Mouse (Mus musculus): ENCODE results near the gene Ak7.

Gene Ak7

GRCm38 (mm10) chr12:105786113-105786512 lies 80.3 kb downstream of the Ak7 start:
- DNase-seq (ENCODE audit: low spot score in 2 of 2), result no peak

DNA sequence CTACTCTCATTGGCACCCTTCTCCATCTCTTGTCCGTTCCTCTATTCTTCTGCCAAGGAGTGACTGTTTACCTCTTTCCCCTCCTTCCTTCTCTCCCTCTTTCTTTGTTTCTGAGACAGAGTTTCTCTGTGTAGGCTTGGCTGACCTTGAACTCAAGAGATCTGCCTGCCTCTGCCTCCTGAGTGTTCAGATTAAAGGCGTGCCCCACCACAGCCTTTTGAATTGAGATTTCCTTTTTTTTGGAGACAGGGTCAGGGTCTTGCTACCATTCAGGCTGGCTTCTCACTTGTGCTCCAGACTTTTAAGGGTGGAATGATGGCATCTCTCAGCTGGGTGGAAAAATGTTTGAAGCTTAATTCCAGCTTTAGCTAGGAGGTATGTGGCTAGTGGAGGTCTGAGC lies 81.8 kb downstream of the Ak7 start:
- DNase-seq (ENCODE audit: low spot score in 2 of 2), result no peak

DNA sequence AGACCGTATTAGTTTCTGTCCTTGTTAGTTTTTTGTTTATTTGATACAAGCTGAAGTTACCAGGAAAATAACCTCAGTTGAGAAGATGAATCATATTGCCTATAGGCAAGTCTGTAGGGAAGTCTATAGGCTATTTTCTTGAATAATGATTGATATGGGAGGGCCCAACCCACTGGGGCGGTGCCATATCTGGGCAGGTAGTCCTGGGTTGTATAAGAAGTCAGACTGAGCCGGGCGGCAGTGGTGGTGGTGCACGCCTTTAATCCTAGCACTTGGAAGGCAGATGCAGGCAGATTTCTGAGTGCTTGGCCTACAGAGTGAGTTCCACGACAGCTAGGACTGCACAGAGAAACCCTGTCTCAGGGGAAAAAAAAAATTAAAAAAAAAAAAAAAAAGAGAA lies 84.1 kb downstream of the Ak7 start:
- DNase-seq (ENCODE audit: low spot score in 2 of 2), result no peak

DNA sequence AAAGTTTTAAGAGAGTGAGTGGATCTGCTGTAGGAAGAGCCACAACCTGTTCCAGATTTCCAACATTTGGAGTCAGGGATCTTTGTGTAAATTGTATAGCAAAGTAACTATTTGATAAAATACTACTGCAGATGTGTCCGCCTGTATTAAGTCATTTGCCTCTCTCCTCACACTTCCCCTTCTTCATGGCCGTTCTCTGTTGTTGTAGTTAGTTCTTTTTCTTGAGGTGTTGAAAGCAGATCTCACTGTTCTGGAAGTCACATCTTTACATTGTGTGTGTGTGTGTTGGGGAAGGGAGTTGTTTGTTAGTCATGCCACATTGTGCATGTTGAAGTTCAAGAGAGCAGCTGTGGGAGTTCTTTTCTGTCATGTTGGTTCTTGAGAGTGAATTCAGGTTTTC lies 89.1 kb downstream of the Ak7 start:
- no peak for DNase-seq (ENCODE audit: low spot score in 2 of 2)

DNA sequence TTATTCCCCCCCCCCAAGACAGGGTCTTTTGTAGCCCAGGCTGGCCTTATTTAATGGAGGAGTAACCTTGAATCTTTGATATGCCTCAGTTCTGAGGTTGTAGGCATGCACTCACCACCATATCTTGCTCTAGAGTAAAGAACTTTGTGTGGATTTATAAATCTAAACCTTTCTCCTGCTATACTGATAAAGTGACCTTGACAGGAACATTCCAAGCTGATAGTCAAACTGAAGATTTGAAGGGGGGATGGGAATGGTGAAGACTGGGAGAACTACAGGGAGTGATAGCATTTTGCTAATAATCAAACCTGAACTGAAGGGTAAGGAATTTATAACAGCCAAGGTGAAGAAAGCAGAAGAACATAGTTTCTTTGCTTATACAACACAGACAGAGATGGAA lies 92.2 kb downstream of the Ak7 start:
- no peak for DNase-seq (ENCODE audit: low spot score in 2 of 2)

GRCm38 (mm10) chr12:105805790-105806189 lies 100.0 kb downstream of the Ak7 start:
- no peak for DNase-seq (ENCODE audit: low spot score in 2 of 2)

GRCm38 (mm10) chr12:105806205-105806604 lies 100.4 kb downstream of the Ak7 start:
- no peak for DNase-seq (ENCODE audit: low spot score in 2 of 2)

- no peak for DNase-seq (ENCODE audit: low spot score in 2 of 2)
Measured at GRCm38 (mm10) chr12:105807416-105807815, 101.6 kb downstream of the Ak7 start.

GRCm38 (mm10) chr12:105808945-105809344 lies 103.2 kb downstream of the Ak7 start:
- DNase-seq (ENCODE audit: low spot score in 2 of 2), result no peak

DNA sequence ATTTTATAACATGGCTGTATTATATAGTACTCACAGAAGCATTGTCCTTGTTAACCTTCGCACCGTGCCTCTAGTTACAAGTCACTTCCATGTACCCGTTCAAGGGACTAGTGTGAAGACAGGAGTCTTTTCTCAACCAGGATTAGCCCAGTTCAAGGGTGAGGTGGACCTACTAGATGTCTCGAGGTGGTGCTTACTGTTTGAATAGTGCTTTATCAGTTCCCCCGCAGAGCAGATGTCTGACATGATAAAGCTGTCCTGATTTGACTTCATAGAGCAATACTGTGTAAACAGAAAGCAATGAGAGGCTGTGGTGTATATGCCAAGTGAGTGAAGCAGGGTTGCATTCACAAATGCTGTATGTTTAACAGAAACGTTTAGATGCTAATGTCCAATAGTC lies 104.8 kb downstream of the Ak7 start:
- no peak for DNase-seq (ENCODE audit: low spot score in 2 of 2)

- no peak for DNase-seq (ENCODE audit: low spot score in 2 of 2)
Measured at GRCm38 (mm10) chr12:105813957-105814356, 108.2 kb downstream of the Ak7 start.

GRCm38 (mm10) chr12:105823472-105823871 lies 117.7 kb downstream of the Ak7 start:
- no peak for DNase-seq (ENCODE audit: low spot score in 2 of 2)

- DNase-seq (ENCODE audit: low spot score in 2 of 2), result no peak
Measured at GRCm38 (mm10) chr12:105824743-105825142, 119.0 kb downstream of the Ak7 start.

GRCm38 (mm10) chr12:105825266-105825665 lies 119.5 kb downstream of the Ak7 start:
- DNase-seq (ENCODE audit: low spot score in 2 of 2), result no peak

Data from thymus, postnatal 10 days (tissue).